Mouse (Mus musculus): ENCODE measurements around the gene Utp3.

DNA sequence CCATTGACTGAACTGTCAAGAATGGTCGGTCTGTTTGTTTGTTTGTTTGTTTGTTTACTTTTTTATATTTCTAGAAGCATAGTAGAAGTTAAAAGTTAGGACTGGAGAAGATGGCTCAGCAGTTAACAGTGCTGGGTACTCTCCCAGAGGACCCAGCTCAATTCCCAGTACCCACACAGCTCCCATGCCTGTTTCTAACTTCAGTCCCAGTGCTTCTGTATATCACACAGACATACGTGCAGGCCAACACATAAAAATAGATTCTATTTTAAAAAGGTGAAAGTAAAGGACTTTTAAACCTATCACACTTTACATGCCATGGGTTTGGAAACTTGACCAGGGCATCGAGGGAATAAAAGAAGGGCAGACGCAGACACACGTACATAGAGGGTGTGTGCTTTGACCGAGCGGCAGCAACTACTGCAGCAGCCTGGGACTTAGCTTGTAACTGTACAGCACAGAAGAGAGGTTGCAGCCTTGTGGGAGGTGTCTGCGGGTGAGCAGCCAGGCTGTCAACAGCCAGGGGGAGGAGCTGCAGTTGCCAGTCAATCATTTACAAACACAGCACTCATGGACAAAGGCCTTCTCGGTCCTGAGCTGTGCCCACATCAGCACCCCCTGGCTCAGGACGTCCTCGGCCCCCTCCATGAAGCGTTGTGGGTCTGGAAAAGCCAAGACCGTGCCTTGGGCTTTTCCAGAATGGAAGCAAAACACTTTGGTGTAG is 33.1 kb downstream of the Utp3 start:
- TF ChIP-seq FLI1 (IDR thresholded peaks at IDR 0.05; ENCODE audit: low read length), result no peak
- no peak for TF ChIP-seq GATA1 (IDR thresholded peaks at IDR 0.05; ENCODE audit: borderline replicate concordance, low read length)
